Mouse (Mus musculus) liver, embryonic 16.5 days (tissue): ENCODE results near the gene Ncoa5. TPM values are rescaled to one million over a fixed set of nuclear protein-coding genes. Genes with fewer than 3 reads are reported as not detected.

Experiments
- ATAC-seq: fragments of 200-750 bp; cut with Nextera tagmentation; 2 replicates; pipeline ENCODE4 v1.8.0; 2017; ENCODE audit warnings: low read depth, mild to moderate bottlenecking, moderate number of reproducible peaks, moderate library complexity
- H3K27ac ChIP-seq: fragments of 300-500 bp; sonication (generic); 2 replicates; pipeline ENCODE4 v1.5.1; 2014; ENCODE audit warnings: mild to moderate bottlenecking, low read length
- H3K27me3 ChIP-seq: fragments of 300-500 bp; sonication (generic); 2 replicates; pipeline ENCODE4 v1.6.1; 2014; ENCODE audit warnings: low read depth, low read length, mixed read lengths; ENCODE audit not compliant: control insufficient read depth, insufficient read depth
- H3K36me3 ChIP-seq: fragments of 300-500 bp; sonication (generic); 2 replicates; pipeline ENCODE4 v1.6.1; 2014; ENCODE audit warnings: mild to moderate bottlenecking; ENCODE audit not compliant: control insufficient read depth, insufficient read depth
- H3K4me1 ChIP-seq: fragments of 300-500 bp; sonication (generic); 2 replicates; pipeline ENCODE4 v1.6.1; 2014; ENCODE audit warnings: low read depth, low read length, mixed read lengths; ENCODE audit not compliant: control insufficient read depth
- H3K4me2 ChIP-seq: fragments of 300-500 bp; sonication (generic); 2 replicates; pipeline ENCODE4 v1.6.1; 2014; ENCODE audit warnings: low read depth, low read length, mixed read lengths
- H3K4me3 ChIP-seq: fragments of 300-500 bp; sonication (generic); 2 replicates; pipeline ENCODE4 v1.5.1; 2014; ENCODE audit warnings: low read depth, mild to moderate bottlenecking, low read length
- H3K9ac ChIP-seq: fragments of 300-500 bp; sonication (generic); 2 replicates; pipeline ENCODE4 v1.6.1; 2014; ENCODE audit warnings: low read depth, low read length
- H3K9me3 ChIP-seq: fragments of 300-500 bp; sonication (generic); replicated peaks from 2 replicates; pipeline ENCODE4 v1.6.1; 2016; ENCODE audit warnings: low read length; ENCODE audit not compliant: control insufficient read depth
- WGBS: fragments of 180-500 bp; shearing (Covaris S2); extraction: QIAGEN DNeasy Blood & Tissue Kit; methylation state at CpG from one replicate; pipeline ENCODE4 v1.1.7; 2014; ENCODE audit not compliant: insufficient replicate concordance; 5-methylcytosine and 5-hydroxymethylcytosine counted together
- polyA plus RNA-seq: library from polyadenylated mRNA; unstranded; fragments of >200 nt; fragmentation: Nextera tagmentation; extraction: Ambion mirVana; gene quantifications from 2 replicates; pipeline ENCODE4 v1.2.1, GENCODE M21; 2015

Gene Ncoa5
- polyA plus RNA-seq, 1 experiment from 2014 or later, result 15.3 TPM

- no peaks in the 10 kb centered on the region for H3K9me3 ChIP-seq
- no peak overlapping the region for H3K4me3 ChIP-seq
- no peaks in the 10 kb centered on the region for H3K27me3 ChIP-seq
- H3K4me1 ChIP-seq, result peaks cover 16% of the 10 kb centered on the region
- no peaks in the 10 kb centered on the region for H3K36me3 ChIP-seq
- H3K27ac ChIP-seq, result no peak overlapping the region
- no peak for ATAC-seq
- no peak overlapping the region for H3K4me2 ChIP-seq
- H3K9ac ChIP-seq, result no peak overlapping the region
- 69% methylated on average over 3 of the region's 3 CpGs for WGBS
These were observed 2.1 kb downstream of the Ncoa5 start for GRCm38 (mm10) chr2:165032533-165032932.

- WGBS, result 30% methylated on average over 1 of the region's 1 CpGs
- H3K4me3 ChIP-seq, result no peak overlapping the region
- H3K9me3 ChIP-seq, result no peaks in the 10 kb centered on the region
- no peak overlapping the region for H3K27ac ChIP-seq
- no peaks in the 10 kb centered on the region; the same call in 1 of the 2 replicates for H3K4me1 ChIP-seq
- ATAC-seq, result no peak
- no peak overlapping the region for H3K4me2 ChIP-seq
- H3K27me3 ChIP-seq, result no peaks in the 10 kb centered on the region
- H3K9ac ChIP-seq, result no peak overlapping the region
- H3K36me3 ChIP-seq, result no peaks in the 10 kb centered on the region; the same call in 1 of the 2 replicates
These were observed 7.5 kb downstream of the Ncoa5 start for GRCm38 (mm10) chr2:165027163-165027562.

DNA sequence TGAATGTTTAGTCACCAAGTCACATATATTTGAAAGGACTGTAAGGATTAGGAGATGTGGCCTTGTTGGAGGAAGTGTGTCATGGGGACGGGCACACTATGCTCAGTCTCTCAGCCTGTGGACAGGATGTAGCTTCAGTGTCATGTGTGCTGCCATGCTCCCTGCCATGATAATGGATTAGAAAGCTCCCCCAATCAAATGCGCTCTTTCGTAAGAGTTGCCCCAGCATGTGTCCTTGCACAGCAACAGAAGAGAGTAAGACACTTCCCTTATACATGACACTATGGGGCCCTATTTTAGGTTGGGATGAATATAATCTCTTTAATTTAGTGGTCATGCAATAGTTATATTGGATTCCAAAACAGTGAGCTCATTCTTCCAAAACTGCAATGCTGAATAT lies 14.2 kb downstream of the Ncoa5 start:
- no peaks in the 10 kb centered on the region; the same call in 1 of the 2 replicates for H3K4me1 ChIP-seq
- H3K36me3 ChIP-seq, result peaks cover 3% of the 10 kb centered on the region; the same call in 1 of the 2 replicates
- 84% methylated on average over 3 of the region's 3 CpGs for WGBS
- no peak for ATAC-seq
- no peak overlapping the region for H3K4me2 ChIP-seq
- H3K4me3 ChIP-seq, result no peak overlapping the region
- H3K27me3 ChIP-seq, result no peaks in the 10 kb centered on the region
- H3K9ac ChIP-seq, result no peak overlapping the region
- H3K9me3 ChIP-seq, result no peaks in the 10 kb centered on the region
- no peak overlapping the region for H3K27ac ChIP-seq

DNA sequence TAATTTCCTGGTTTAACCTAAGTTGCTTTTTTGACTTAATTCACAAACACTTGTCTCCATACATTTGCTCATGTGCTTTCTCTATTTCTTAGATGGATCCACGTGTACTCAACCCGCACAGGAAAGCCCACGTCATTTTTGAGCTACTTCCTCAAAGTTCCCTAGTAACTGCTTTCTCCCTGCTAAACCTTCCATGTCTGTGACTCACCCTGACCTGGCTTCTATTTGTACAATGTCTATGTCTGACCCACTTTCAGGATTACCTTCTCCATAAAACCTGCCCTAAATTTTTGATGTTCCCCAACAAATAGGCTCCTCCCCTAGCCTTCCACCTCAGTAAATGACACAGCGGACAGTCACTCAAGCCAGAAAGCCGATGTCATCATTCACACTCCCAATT lies 19.7 kb downstream of the Ncoa5 start:
- WGBS, result 51% methylated on average over 5 of the region's 5 CpGs
- Histone ChIP-seq H3K9me3 (no peaks in the 10 kb centered on the region), H3K9ac (no peak overlapping the region), H3K4me2 (no peak overlapping the region), H3K36me3 (peaks cover 16% of the 10 kb centered on the region), H3K4me1 (no peaks in the 10 kb centered on the region; the same call in none of the 2 replicates), H3K27ac (no peak overlapping the region), H3K27me3 (no peaks in the 10 kb centered on the region), H3K4me3 (no peak overlapping the region)
- ATAC-seq, result no peak

DNA sequence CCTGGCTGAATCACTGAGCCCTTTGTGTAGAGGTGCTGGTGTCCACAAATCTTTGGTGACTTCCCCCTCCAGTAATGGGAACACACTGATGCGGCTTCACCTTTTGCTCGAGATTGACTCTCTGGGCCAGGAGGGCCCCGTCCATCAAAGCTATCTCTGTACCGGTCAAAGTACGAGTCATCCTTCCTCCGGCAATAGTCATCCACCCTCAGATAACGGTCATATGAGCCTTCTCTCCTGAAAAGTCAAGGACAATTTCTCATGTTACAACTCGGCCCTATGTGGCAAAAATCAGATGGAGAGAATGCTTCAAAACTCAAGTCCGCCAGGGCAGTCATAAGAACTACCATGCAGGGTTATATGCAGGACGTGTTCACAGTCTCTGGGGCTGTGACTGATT lies 24.3 kb downstream of the Ncoa5 start:
- no peak for ATAC-seq
- H3K4me1 ChIP-seq, result no peaks in the 10 kb centered on the region; the same call in none of the 2 replicates
- 56% methylated on average over 10 of the region's 10 CpGs for WGBS
- H3K9ac ChIP-seq, result no peak overlapping the region
- no peak overlapping the region for H3K27ac ChIP-seq
- no peaks in the 10 kb centered on the region for H3K9me3 ChIP-seq
- H3K36me3 ChIP-seq, result peaks cover 31% of the 10 kb centered on the region
- H3K4me3 ChIP-seq, result no peak overlapping the region
- H3K27me3 ChIP-seq, result no peaks in the 10 kb centered on the region
- no peak overlapping the region for H3K4me2 ChIP-seq

GRCm38 (mm10) chr2:165009581-165009980 lies 25.1 kb downstream of the Ncoa5 start:
- ATAC-seq, result peak; percentile 46; the same call in 1 of the 2 replicates
- H3K9me3 ChIP-seq, result no peaks in the 10 kb centered on the region
- no peak overlapping the region for H3K9ac ChIP-seq
- peaks cover 31% of the 10 kb centered on the region for H3K36me3 ChIP-seq
- no peaks in the 10 kb centered on the region for H3K27me3 ChIP-seq
- H3K27ac ChIP-seq, result no peak overlapping the region
- H3K4me1 ChIP-seq, result no peaks in the 10 kb centered on the region; the same call in none of the 2 replicates
- H3K4me2 ChIP-seq, result no peak overlapping the region
- 70% methylated on average over 2 of the region's 2 CpGs for whole genome bisulfite sequencing
- no peak overlapping the region for H3K4me3 ChIP-seq

GRCm38 (mm10) chr2:165009161-165009560 lies 25.5 kb downstream of the Ncoa5 start:
- no peak overlapping the region for H3K4me3 ChIP-seq
- ATAC-seq, result no peak
- no peaks in the 10 kb centered on the region; the same call in none of the 2 replicates for H3K4me1 ChIP-seq
- no peaks in the 10 kb centered on the region for H3K27me3 ChIP-seq
- 87% methylated on average over 14 of the region's 14 CpGs for WGBS
- no peak overlapping the region for H3K27ac ChIP-seq
- H3K4me2 ChIP-seq, result no peak overlapping the region
- peaks cover 31% of the 10 kb centered on the region for H3K36me3 ChIP-seq
- H3K9ac ChIP-seq, result no peak overlapping the region
- H3K9me3 ChIP-seq, result no peaks in the 10 kb centered on the region

- 82% methylated on average over 1 of the region's 1 CpGs for WGBS
- H3K4me3 ChIP-seq, result no peak overlapping the region
- H3K4me2 ChIP-seq, result no peak overlapping the region
- H3K27me3 ChIP-seq, result no peaks in the 10 kb centered on the region
- H3K9ac ChIP-seq, result no peak overlapping the region
- H3K36me3 ChIP-seq, result peaks cover 42% of the 10 kb centered on the region
- H3K27ac ChIP-seq, result no peak overlapping the region
- no peaks in the 10 kb centered on the region for H3K9me3 ChIP-seq
- no peak for ATAC-seq
- no peaks in the 10 kb centered on the region; the same call in none of the 2 replicates for H3K4me1 ChIP-seq
These were observed 26.7 kb downstream of the Ncoa5 start for GRCm38 (mm10) chr2:165007986-165008385.

- Histone ChIP-seq H3K4me1 (no peaks in the 10 kb centered on the region; the same call in none of the 2 replicates), H3K27me3 (no peaks in the 10 kb centered on the region), H3K36me3 (peaks cover 49% of the 10 kb centered on the region), H3K27ac (peak overlapping the region; percentile 57; the same call in 1 of the 2 replicates), H3K4me3 (no peak overlapping the region), H3K9ac (no peak overlapping the region), H3K4me2 (no peak overlapping the region), H3K9me3 (no peaks in the 10 kb centered on the region)
- peak; percentile 75 for ATAC-seq
- WGBS, result 71% methylated on average over 4 of the region's 4 CpGs
These were observed 27.9 kb downstream of the Ncoa5 start for GRCm38 (mm10) chr2:165006813-165007212.
